Mouse (Mus musculus): ENCODE measurements around the gene Fgr. TPM values are rescaled to one million over a fixed set of nuclear protein-coding genes. Genes with fewer than 3 reads are reported as not detected.

Fgr gene
- total RNA-seq, 4 experiments from 2014 or later = 0.14 to 2.5 (median 0.49) TPM

DNA sequence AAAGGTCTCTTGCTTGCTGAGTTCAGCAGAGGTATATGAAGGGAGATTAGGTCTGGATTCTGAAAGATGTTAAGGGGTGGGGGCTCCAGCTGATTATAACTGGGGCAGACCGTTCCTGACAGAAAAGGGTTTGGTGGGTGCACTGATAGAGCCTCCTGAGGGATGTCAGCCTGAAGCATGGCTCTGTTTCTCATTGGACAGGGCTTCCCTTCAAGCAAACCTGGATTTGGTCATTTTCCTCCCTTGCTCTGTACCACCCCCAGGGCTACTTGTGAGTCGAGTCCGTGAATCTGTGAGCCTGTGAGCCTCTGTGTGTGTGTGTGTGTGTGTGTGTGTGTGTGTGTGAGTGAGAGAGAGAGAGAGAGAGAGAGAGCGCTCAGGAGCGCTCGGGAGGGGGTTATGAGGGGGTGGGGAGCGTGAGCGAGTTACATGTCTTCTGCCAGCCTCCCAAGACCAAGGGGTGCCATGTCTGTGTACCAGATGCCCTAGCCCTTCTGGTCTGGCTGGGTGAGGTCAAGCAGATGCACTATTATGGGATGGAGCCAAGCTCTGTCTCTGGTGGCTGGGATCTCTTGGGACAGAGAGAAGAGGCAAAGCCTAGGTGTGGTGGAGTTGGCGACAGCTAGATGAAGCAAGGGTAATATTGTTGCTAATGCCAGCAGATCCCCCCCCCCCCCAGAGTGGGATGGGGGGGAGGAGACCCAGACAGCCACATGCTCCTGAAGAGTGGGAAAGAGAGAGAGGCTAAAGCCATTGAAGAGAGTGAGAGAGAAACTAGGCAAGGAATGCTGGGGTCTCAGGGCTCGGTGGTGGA is 41.2 kb downstream of the Fgr start:
- DNase-seq (ENCODE audit: low spot score) = no peak

DNA sequence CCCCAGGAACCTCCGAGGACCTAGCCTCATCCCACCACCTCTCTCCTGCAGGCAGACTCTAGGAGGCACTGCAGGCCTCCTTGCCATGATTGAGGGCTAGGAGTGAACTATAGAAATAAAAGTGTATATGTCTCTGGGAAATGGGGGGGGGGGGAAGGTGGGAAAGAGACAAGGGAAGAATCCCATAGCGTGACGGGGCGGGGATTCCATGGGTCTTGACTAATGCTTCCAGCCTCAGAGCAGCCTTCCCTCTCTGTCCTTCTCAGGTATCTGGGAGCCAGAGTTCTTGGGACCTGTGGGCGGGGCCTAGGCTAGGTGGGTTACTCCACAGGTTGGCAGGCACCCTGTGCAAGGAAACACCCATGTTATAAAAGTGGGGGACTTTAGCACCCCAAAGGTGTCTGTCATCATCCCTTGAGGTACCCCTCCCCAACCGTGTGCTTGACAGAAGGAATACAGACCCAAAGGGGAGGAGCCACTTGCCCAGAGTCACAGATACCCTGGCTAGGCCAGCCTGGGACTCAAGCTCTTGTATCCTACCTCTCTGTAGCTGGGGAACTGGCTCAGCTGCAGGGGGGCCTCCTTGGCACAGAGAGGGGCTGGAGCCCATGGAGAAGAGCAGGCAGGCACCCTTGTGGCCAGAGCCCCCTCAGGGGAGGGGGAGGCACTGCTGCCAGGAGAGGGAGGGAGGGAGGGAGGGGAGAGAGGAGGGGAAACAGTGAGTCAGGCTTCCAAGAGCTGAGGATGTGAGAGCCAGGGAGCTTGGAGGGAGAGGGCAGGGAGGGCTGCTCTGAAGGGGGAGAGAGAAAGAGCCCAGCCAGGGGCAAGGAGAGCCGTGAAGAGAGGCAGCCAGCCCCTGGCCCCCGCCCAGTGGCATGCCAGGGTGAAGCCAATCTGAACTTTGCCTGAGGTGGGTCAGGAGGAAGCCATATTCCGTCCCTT is 42.1 kb downstream of the Fgr start:
- DNase-seq (ENCODE audit: low spot score) = no peak

DNA sequence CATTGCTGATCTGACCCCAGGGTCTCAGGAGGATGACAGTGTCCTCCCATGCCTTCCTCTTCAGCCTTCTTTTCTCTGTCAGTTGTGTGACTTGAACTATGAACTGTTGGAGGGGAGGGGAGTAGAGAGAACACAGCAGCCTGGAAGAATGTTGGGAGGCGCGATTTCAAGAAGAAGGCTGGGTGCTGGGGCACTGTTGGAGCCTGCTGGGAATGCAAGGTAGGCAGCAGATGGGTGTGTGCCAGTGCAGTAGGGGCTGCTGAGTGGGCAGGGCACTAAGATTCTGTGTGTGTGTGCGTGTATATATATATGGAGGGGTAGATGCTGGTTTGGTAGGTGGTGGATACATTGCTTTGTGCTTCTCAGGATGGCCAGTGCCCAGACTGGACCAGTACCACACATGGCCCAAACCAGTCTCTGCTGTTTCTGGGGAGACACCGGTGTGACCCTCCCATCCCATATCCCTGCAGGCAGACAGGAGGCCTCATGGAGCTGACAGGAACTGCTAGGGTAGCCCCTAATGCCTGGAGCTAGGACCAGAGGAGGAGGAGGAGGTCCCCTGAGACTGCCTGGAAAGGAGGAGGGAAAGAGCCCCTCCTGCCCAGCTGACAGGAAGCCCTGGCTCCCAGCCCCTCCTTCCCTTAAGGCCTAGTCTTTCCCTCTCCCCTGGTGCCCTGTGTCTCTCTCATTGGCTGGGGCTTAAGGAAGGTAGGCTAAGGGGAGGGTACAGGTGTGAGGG is 43.0 kb downstream of the Fgr start:
- no peak for DNase-seq (ENCODE audit: low spot score)

DNA sequence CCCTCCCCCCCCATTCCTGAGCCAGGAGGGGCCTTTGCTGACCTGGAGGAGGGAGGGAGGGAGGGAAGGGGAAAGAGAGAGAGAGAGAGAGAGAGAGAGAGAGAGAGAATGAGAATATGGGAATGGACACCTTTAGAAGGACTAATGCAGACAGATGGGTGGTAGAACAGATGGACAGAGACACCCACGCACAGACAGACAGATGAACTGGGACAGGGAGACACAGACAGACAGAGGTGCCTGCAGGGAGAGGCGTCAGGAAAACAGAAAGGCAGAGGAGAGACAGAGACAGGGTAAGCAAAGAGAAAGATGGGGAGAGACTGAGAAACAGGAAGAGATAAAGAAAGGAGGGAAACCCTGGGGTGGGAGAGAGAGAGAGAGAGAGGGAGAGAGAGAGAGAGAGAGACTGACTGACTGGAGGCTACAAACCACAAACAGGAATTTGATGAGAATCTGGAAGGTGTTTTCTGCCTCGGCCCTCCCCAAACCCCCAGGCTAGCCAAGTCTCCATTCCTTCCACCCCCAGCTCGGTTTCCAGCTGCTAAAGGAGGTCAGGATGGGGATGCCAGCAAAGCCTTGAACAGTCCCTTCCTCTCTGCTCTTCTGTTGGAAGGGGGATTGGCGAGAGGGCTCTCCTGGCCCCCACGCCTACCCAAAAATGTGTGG is 43.8 kb downstream of the Fgr start:
- DNase-seq (ENCODE audit: low spot score) = no peak

DNA sequence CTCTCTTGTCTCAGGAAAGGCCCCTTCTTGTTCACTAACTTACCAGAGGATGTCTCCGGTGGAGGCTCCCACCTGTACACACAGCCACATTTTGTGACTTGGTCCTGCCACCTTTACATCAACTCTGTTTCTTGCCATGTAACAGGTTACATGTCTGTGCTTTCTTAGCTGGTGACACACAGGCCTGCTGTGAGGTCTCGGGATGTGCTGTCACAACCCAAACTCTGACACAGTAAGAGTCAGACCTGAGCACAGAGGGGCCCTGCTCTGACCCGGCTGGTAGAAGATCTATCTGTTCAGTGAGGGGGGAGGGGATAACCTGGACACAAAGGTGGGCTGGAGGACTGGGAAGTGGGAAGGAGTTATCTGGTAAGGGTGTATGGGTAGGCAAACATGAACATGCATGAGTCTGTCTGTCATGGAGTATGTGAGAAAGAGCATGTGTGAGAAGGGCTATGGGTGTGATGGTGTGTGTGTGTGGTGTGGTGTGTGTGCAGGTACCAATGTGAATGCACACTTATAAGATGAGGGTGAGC is 44.4 kb downstream of the Fgr start:
- no peak for DNase-seq (ENCODE audit: low spot score)

DNA sequence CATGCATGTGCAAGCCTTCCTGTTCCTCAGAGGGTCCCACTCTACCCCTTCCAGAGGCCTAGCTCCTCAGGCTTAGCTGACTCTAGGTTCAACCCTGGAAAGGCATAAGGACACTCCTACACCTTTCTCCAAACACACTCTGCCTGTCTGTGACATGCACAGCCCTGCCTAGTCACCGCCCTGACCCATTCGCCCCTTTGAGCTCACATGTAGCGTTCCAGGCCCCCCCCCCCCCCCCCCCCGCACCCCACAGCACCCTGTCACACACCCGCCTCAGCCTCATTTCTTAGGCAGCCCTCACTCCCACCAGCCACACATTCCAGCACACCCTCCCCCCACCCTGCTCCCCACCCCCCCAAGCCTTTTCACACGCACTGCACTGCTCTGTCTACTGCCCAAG is 46.8 kb downstream of the Fgr start:
- DNase-seq (ENCODE audit: low spot score) = no peak

DNA sequence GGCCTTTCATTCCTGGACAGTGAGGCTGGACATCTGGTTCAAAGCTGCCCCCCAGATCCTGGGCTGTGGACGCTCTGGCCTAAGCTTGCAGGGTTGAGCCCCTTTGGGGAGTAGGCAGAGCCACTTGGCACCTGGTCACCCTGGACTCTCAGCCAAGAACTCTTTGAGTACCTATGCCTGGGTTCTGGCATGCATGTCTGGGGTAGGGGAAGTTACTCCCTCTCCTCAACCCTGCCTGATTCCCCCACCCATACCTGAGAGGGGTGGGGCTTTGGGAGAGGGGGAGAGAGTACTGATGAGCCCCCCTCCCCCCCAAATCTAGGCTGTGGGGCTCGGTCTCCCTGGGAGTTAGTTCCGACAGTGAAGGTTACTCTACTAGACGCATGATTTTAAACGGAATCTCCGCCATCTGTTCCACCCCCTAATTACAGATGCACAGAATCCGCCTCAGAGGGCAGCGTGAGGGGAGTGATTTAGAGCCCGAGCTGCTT is 47.3 kb downstream of the Fgr start:
- DNase-seq (ENCODE audit: low spot score) = no peak

DNA sequence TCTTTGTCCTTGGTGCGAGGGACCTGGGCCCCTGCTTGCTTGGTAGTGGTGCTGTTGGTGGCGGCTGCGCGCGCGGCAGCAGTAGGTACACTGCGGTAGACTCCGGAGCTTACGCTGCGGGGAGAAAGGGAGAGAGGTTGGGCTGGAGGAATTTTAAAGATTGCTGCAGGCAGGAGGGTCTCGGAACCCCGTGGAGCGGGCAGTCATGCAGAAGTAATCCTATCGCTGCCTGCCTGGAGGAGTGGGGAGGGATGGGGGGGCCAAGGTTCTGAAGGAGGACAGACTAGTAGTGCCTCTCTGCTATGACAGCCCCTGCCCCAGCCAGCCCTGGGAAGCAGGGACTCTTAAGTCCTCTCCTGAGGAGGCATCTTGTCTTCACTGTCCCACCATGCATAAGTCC is 48.3 kb downstream of the Fgr start:
- no peak for DNase-seq (ENCODE audit: low spot score)

DNA sequence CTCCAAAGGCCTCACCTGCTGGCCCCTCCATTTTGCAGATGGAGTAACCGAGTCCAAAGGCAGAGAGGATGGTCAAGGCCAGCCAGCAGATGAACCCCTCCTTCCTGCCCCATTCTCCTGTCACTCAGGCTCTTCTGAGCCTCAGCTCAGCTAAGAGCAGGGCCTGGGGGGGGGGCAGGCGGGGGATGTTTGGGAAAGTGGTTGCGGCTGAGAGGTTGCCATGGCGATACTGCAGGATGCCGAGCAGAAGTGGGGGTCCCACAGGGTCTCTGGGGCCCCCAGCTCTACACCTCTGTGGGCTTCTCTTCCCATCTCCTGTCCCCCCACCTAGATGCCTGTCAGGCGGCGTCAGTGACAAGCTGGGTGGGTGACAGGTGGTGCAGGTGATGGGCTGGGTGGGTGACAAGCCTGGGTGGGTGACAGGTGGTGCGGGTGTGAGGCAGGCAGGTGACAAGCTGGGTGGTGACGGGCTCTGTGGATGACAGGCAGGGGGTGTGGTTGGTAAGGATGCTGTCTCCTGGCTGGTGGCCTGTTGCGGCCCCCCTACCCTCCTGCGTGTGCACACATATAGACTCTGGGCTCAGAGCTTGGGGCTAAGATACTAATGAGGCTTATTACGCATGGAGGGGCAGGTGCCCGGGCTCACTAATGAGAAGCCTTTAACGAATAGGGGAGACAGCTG is 49.2 kb downstream of the Fgr start:
- DNase-seq (ENCODE audit: low spot score) = no peak

DNA sequence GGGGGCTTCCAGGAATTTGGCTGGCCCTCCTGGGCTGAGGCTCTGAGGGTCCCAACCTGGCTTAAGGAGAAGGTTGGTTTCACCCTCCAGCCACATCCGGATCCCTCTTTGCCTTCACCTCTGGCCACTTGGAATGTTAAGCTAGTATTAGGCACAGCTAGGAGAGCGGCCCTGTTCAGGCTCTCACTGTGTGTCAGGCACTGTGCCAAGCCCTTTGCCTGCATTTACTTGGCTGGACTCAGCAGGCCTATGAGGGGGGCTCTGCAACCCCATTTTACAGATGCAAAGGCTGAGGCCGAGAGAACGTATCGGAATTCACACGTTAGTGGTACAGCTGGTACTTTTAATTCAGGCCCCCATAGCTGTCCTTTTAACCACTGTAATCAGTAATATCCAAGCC is 49.7 kb downstream of the Fgr start:
- no peak for DNase-seq (ENCODE audit: low spot score)

DNA sequence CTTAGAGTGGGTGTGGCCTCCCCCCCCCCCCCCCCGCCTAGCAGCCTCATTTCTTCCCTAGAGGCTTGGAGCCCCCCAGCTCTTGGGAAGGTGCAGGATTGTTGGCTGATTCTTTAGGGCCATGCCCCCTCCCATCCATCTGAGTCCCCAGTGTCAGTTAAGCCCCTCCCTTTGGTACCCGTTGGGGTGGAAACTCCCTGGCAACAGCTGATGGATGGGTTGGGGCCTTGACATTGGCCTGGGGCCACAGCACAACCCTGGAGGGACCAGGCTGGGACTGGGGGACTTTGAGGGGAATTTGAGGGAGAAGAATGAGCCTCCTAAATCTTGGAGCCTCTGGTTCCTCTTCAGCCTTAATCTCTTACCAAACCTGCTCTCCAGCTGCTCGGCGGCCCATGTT is 50.5 kb downstream of the Fgr start:
- DNase-seq (ENCODE audit: low spot score) = no peak

DNA sequence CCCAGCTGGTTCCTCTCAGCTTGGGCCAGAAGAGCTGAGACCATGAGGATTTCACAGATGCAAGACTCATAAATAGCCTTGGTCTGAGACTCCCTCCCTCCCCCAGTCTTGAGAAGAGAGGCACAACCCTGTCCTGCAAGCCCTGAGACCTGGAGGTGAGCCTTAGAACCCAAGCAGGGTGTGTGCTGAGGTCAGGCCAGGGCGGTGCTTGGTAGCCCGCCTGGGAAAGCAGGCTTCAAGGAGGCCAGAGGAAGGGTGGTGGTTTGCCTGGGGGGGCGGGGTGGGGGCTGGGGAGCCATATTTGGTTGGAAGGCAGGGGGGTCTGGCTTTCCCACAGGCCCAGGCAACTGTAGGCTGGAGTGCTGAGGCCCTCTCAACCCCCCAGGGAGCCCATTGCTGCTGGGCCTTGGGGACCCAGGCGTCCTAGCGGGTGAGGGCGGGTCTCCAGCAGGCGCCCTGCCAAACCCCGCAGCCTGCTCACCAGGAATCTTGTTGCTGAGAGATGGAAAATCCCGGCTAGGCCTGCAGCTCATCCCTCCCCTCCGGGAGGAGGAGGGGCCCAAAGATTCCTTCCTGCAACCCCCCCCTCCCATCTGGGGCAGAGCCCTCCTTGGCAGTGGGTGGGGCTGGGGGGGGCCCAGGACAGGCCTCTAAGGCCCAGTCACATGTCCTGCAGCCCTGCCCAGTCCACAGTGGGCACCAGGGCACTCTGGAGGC is 51.2 kb downstream of the Fgr start:
- DNase-seq (ENCODE audit: low spot score) = no peak

DNA sequence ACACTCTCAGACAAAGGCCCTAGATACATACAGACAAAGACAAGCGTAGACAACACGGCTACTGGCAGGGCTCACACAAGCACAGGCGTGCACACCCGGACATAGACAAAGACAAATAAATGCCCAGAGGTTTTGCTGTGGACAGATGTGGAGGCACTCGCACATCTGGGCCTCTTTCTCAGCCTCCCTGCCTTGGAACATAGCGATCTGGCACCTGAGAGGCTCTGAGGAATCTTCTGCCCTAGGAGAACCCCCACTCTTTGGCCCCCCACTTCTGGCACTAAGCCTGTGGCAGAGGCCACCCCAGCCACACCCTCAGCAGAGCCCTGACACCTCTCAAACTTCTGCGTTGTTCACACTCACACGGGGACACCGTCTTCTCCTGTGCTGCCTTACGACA is 52.4 kb downstream of the Fgr start:
- no peak for DNase-seq (ENCODE audit: low spot score)

DNA sequence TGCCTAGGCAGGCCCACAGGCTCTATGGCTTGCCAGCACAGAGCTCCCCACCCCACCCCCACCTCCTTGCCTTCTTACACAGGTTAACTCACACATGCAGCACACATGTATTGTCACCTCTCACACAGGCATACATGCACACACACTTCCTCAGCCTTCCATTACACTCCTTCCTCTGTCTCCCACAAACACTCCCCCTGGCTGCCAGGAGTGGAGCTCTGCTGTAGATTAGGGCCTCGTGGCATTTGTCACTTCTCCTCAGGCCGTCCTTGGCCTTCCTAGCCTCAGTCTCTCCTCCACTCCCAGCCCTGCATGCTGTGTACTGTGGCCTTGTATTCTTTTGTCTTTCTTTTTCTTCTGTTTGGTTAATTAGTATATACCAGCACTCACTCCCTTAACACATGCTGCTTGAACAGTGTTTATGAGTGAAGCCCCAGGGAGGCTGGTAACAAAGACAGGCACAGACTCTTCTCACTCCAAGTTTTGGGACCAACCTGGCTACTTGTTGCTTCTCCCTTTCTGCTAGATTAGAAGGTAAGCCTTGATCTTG is 53.0 kb downstream of the Fgr start:
- no peak for DNase-seq (ENCODE audit: low spot score)

DNA sequence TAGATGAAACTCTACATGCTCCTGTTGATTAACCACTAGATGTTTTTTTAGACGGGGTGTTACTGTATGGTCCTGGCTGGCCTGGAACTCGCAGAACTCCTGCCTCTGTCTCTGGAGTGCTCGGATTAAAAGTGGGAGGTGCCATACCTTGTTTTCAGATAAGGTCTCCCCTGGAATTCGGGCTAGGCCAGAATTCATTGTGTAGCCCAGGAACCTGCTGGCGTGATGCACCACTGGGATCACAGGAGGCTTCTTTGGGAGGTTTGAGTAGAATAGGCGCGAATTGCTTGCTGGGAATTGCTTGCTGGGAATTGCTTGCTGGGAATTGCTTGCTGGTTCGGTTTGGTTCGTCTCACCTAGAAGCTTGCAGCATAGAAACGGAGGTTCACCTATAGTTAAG is 53.8 kb downstream of the Fgr start:
- no peak for DNase-seq (ENCODE audit: low spot score)

DNA sequence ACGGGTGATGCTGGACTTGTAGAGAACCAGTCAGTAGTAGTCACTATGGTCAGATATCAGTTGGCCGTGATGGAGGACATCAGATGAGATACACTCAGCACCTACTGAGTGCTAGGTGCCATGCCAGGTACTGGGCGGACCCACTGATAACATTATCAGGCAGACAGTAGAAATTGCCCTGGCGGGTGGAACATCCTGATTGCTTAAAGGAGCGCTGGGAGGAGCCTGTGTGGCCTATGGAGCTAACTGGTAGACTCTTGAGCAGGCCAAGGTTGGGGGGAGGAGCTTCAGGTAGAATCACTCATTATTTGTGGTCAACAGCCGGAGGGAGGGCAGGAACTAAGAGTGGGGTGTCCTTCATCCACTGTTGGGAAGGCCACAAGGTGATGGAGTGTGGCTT is 54.3 kb downstream of the Fgr start:
- no peak for DNase-seq (ENCODE audit: low spot score)

DNA sequence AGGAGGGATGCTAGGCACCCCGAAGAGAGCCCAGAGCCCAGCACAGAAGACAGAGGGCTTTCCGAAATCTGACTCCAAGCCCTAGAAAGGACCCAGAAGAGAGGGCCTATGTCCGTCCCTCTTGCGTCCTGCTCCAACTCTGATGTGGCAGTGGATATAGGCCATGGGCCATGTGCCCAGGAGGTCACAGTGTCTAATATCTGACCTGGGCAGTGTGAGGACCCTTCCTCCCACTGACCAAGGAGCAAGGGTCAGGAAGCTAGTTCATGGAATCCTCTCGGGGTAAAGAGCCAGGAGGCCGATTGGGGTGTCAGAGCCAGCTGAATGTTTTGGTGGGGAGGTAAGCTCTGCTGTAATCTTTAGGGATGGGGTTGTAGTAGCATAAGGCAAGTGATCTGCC is 55.0 kb downstream of the Fgr start:
- DNase-seq (ENCODE audit: low spot score) = no peak

DNA sequence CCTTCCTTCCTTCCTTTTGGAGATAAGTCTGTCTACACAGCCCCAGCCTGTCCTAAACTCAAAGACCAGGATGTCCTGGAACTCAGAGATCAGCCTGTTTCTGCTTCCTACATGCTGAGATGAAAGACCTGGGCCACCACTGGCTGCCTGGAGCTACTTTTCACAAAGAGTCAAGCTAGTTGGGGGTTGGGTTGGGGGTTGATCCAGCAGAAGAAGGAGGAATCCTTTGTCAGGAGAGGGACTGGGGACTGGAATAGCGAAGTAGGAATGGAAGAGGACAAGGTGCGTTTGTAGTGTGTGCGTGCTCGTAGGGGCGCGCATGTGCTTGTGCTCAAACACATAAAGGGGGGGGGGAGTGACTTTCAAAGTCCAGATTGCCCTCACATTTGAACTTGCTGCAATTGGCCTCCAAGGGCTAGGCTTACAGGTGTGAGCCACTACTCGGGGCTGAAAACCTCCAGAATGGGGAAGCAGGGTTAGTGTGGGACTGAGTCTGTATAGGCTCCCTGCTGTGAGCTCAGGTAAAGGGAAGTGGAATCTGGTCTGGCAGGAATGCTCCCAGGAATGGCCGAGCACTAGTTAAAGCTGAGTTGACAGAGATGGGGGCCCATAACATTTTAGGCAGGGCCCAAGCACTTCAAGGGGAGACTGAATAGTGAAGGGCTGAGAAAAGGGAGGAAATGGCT is 58.7 kb downstream of the Fgr start:
- no peak for DNase-seq (ENCODE audit: low spot score)

DNA sequence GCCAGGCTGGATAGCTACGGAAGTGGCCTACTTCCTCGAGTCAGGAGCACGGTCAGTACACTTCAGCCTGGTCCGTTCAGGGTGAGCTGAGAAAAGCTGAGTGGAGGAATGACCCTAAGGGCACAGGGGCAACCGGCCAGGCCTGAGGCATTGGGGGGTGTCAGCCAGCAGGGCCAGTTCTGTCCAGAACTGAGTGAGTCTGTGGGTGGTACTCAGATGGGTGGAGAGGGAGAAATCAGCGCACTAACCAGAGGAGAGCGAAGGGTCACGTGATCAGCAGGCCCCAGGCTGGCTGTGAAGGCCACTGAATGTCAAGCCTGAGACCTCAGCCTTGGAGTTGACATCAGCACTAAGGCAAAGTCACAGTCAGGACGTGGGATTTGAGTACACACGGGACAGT is 60.6 kb downstream of the Fgr start:
- DNase-seq (ENCODE audit: low spot score) = no peak
